Mouse (Mus musculus) myocyte (in vitro differentiated cells): ENCODE data around the gene Prlr. TPM values are rescaled to one million over a fixed set of nuclear protein-coding genes. Genes with fewer than 3 reads are reported as not detected.
A peak's percentile ranks its signal among the peaks of the same experiment; 100 is the strongest.

Experiments used
- H3K27me3 ChIP-seq: one replicate; pipeline ENCODE4 v1.6.1; 2011; ENCODE audit not compliant: control insufficient read depth, insufficient read depth, insufficient read length
- H3K36me3 ChIP-seq: one replicate; pipeline ENCODE4 v1.6.1; 2011; ENCODE audit not compliant: control insufficient read depth, insufficient read depth
- H3K4me2 ChIP-seq: one replicate; pipeline ENCODE4 v1.6.1; 2011; ENCODE audit warnings: low read depth, control low read depth
- H3K4me3 ChIP-seq: one replicate; pipeline ENCODE4 v1.5.1; 2011; ENCODE audit warnings: mild to moderate bottlenecking, control low read depth, moderate library complexity
- H3K79me2 ChIP-seq: one replicate; pipeline ENCODE4 v1.6.1; 2011; ENCODE audit not compliant: control insufficient read depth, insufficient read depth
- H3ac ChIP-seq: one replicate; pipeline ENCODE4 v1.6.1; 2011; ENCODE audit not compliant: control insufficient read depth, insufficient read length
- CEBPB ChIP-seq: IDR thresholded peaks from 2 replicates; pipeline ENCODE4 v1.6.1; 2011; ENCODE audit warnings: mild to moderate bottlenecking, moderate library complexity; ENCODE audit not compliant: poor library complexity, insufficient read depth, severe bottlenecking
- E2F4 ChIP-seq: IDR thresholded peaks from one replicate; pipeline ENCODE4 v1.6.1; 2011; ENCODE audit warnings: mild to moderate bottlenecking, control low read depth, moderate library complexity; ENCODE audit not compliant: insufficient read depth
- MAX ChIP-seq: IDR thresholded peaks from one replicate; pipeline ENCODE4 v1.6.1; 2011; ENCODE audit warnings: low read depth, mild to moderate bottlenecking, control low read depth
- MYOD1 ChIP-seq, 3 experiments: IDR thresholded peaks; one replicate each; pipeline ENCODE4 v1.6.1; 2011; ENCODE audit warnings: control low read depth in 2 of 3, low read depth in 2 of 3, mild to moderate bottlenecking in 2 of 3, moderate library complexity in 1 of 3; ENCODE audit not compliant: insufficient read length in 2 of 3, control insufficient read depth in 1 of 3
- MYOG ChIP-seq, 3 experiments: IDR thresholded peaks; one replicate each; pipeline ENCODE4 v1.6.1; 2011; ENCODE audit warnings: control low read depth in 2 of 3, low read depth in 2 of 3, mild to moderate bottlenecking in 2 of 3; ENCODE audit not compliant: insufficient read length in 2 of 3, control insufficient read depth in 1 of 3, insufficient read depth in 1 of 3
- POLR2A ChIP-seq: IDR thresholded peaks from one replicate; pipeline ENCODE4 v1.6.1; 2011; ENCODE audit warnings: low read depth, mild to moderate bottlenecking, control low read depth, moderate library complexity; ENCODE audit not compliant: insufficient read length
- POLR2AphosphoS2 ChIP-seq: IDR thresholded peaks from one replicate; pipeline ENCODE4 v1.6.1; 2011; ENCODE audit warnings: low read depth, control low read depth; ENCODE audit not compliant: insufficient read length
- REST ChIP-seq: IDR thresholded peaks from one replicate; pipeline ENCODE4 v1.6.1; 2011; ENCODE audit warnings: mild to moderate bottlenecking, control low read depth, moderate library complexity; ENCODE audit not compliant: insufficient read depth, insufficient read length
- SRF ChIP-seq: IDR thresholded peaks from one replicate; pipeline ENCODE4 v1.6.1; 2011; ENCODE audit warnings: low read depth; ENCODE audit not compliant: control insufficient read depth, insufficient read length
- TCF12 ChIP-seq: IDR thresholded peaks from one replicate; pipeline ENCODE4 v1.6.1; 2011; ENCODE audit warnings: mild to moderate bottlenecking, control low read depth; ENCODE audit not compliant: poor library complexity, insufficient read depth, severe bottlenecking
- TCF3 ChIP-seq: IDR thresholded peaks from one replicate; pipeline ENCODE4 v1.6.1; 2011; ENCODE audit warnings: low read depth, control low read depth; ENCODE audit not compliant: insufficient read length
- USF1 ChIP-seq: IDR thresholded peaks from one replicate; pipeline ENCODE4 v1.6.1; 2011; ENCODE audit warnings: low read depth, mild to moderate bottlenecking, control low read depth, moderate library complexity
- polyA plus RNA-seq: library from polyadenylated mRNA; unstranded; fragments of >200 nt; fragmentation: generic; extraction: Trizol; gene quantifications from one replicate; pipeline ENCODE4 v1.2.1, GENCODE M21; 2012; ENCODE audit warnings: missing spikeins

Gene Prlr
- polyA plus RNA-seq, 1 experiment: not detected

- H3K36me3 ChIP-seq: no peaks in the 10 kb centered on the region
- no peak within 1 kb of the TSS for H3K4me2 ChIP-seq
- H3ac ChIP-seq: no peak within 1 kb of the TSS
- H3K27me3 ChIP-seq: no peaks in the 10 kb centered on the region
- no peaks in the 10 kb centered on the region for H3K79me2 ChIP-seq
- TF ChIP-seq CEBPB (no peak), E2F4 (no peak), USF1 (no peak), MYOG (IDR thresholded peaks at IDR 0.05; ENCODE audit: control insufficient read depth in 1 of 3, insufficient read depth in 1 of 3, insufficient read length in 2 of 3, low read depth in 2 of 3) (no peak), TCF12 (no peak), MYOD1 (IDR thresholded peaks at IDR 0.05; ENCODE audit: control insufficient read depth in 1 of 3, insufficient read length in 2 of 3, low read depth in 2 of 3) (no peak), POLR2AphosphoS2 (no peak), MAX (no peak), TCF3 (no peak)
- H3K4me3 ChIP-seq: no peak within 1 kb of the TSS
Measured at GRCm38 (mm10) chr15:10358039-10358948, 181.3 kb downstream of the Prlr start, which contains the start of gene Agxt2. Agxt2 (plus strand) TSS chr15:10358532.

- peaks cover 6% of the 10 kb centered on the region for H3K27me3 ChIP-seq
- H3K79me2 ChIP-seq: no peaks in the 10 kb centered on the region
- TF ChIP-seq USF1 (no peak), E2F4 (no peak)
- H3K36me3 ChIP-seq: no peaks in the 10 kb centered on the region
- no peak overlapping the region for H3ac ChIP-seq
- no peak overlapping the region for H3K4me3 ChIP-seq
- no peak overlapping the region for H3K4me2 ChIP-seq
Measured at GRCm38 (mm10) chr15:10366331-10366730, 189.3 kb downstream of the Prlr start.

GRCm38 (mm10) chr15:10375404-10375803 is 198.4 kb downstream of the Prlr start:
- Histone ChIP-seq H3K4me2 (no peak overlapping the region), H3K36me3 (no peaks in the 10 kb centered on the region), H3K4me3 (no peak overlapping the region), H3K27me3 (no peaks in the 10 kb centered on the region), H3ac (no peak overlapping the region), H3K79me2 (no peaks in the 10 kb centered on the region)
- TF ChIP-seq MYOD1 (IDR thresholded peaks at IDR 0.05; ENCODE audit: control insufficient read depth in 1 of 3, insufficient read length in 2 of 3, low read depth in 2 of 3): no peak
- no peak for TF ChIP-seq TCF3
- no peak for TF ChIP-seq REST
- no peak for TF ChIP-seq USF1
- TF ChIP-seq MYOG (IDR thresholded peaks at IDR 0.05; ENCODE audit: control insufficient read depth in 1 of 3, insufficient read depth in 1 of 3, insufficient read length in 2 of 3, low read depth in 2 of 3): no peak
- TF ChIP-seq CEBPB: no peak
- TF ChIP-seq TCF12: no peak
- no peak for TF ChIP-seq POLR2AphosphoS2
- no peak for TF ChIP-seq MAX
- TF ChIP-seq SRF: no peak
- TF ChIP-seq POLR2A: no peak
- no peak for TF ChIP-seq E2F4

GRCm38 (mm10) chr15:10378338-10378959 is 201.4 kb downstream of the Prlr start:
- no peaks in the 10 kb centered on the region for H3K79me2 ChIP-seq
- no peak overlapping the region for H3K4me3 ChIP-seq
- no peaks in the 10 kb centered on the region for H3K27me3 ChIP-seq
- peak in 1 of 3 experiments; percentile 67 for TF ChIP-seq MYOG (IDR thresholded peaks at IDR 0.05; ENCODE audit: control insufficient read depth in 1 of 3, insufficient read depth in 1 of 3, insufficient read length in 2 of 3, low read depth in 2 of 3)
- TF ChIP-seq MYOD1 (IDR thresholded peaks at IDR 0.05; ENCODE audit: control insufficient read depth in 1 of 3, insufficient read length in 2 of 3, low read depth in 2 of 3): no peak
- peak overlapping the region; percentile 7 for H3K4me2 ChIP-seq
- H3K36me3 ChIP-seq: no peaks in the 10 kb centered on the region
- H3ac ChIP-seq: no peak overlapping the region

- Histone ChIP-seq H3K36me3 (no peaks in the 10 kb centered on the region), H3ac (no peak overlapping the region), H3K79me2 (no peaks in the 10 kb centered on the region), H3K4me3 (no peak overlapping the region), H3K27me3 (no peaks in the 10 kb centered on the region), H3K4me2 (no peak overlapping the region)
- no peak for TF ChIP-seq MAX
- TF ChIP-seq REST: no peak
- TF ChIP-seq MYOD1 (IDR thresholded peaks at IDR 0.05; ENCODE audit: control insufficient read depth in 1 of 3, insufficient read length in 2 of 3, low read depth in 2 of 3): no peak
- TF ChIP-seq CEBPB: no peak
- no peak for TF ChIP-seq USF1
- no peak for TF ChIP-seq MYOG (IDR thresholded peaks at IDR 0.05; ENCODE audit: control insufficient read depth in 1 of 3, insufficient read depth in 1 of 3, insufficient read length in 2 of 3, low read depth in 2 of 3)
- TF ChIP-seq SRF: no peak
- TF ChIP-seq TCF3: no peak
- no peak for TF ChIP-seq POLR2AphosphoS2
- TF ChIP-seq TCF12: no peak
- no peak for TF ChIP-seq POLR2A
- TF ChIP-seq E2F4: no peak
Measured at GRCm38 (mm10) chr15:10379757-10380458, 202.9 kb downstream of the Prlr start.
